Mouse (Mus musculus) CH12.LX (cell line): ENCODE measurements around the gene Cdc42ep1.

Experiments
- CTCF ChIP-seq, 2 experiments: IDR thresholded peaks in 1 of 2; conservative IDR thresholded peaks in 1 of 2; 2 replicates each; pipeline ENCODE4 v1.5.1; 2011 to 2012; ENCODE audit warnings: low read depth in 2 of 2, low read length in 2 of 2, improper control_type of control experiment in 1 of 2, inconsistent platforms in 1 of 2, mild to moderate bottlenecking in 1 of 2, moderate library complexity in 1 of 2
- EP300 ChIP-seq: IDR thresholded peaks from 2 replicates; pipeline ENCODE4 v1.6.1; 2011; ENCODE audit warnings: low read length, improper control_type of control experiment
- JUND ChIP-seq: conservative IDR thresholded peaks from 2 replicates; pipeline ENCODE4 v1.6.1; 2011; ENCODE audit warnings: low read depth, low read length, improper control_type of control experiment
- KAT2A ChIP-seq: IDR thresholded peaks from 2 replicates; pipeline ENCODE4 v1.6.1; 2012; ENCODE audit warnings: low read length, improper control_type of control experiment, inconsistent platforms; ENCODE audit not compliant: insufficient replicate concordance
- NRF1 ChIP-seq: IDR thresholded peaks from 2 replicates; pipeline ENCODE4 v1.6.1; 2014; ENCODE audit warnings: low read depth, mild to moderate bottlenecking, inconsistent platforms, low read length, improper control_type of control experiment, moderate library complexity
- POLR2A ChIP-seq: IDR thresholded peaks from 2 replicates; pipeline ENCODE4 v1.6.1; 2011; ENCODE audit warnings: low read depth, mild to moderate bottlenecking, improper control_type of control experiment, low read length
- TBP ChIP-seq: conservative IDR thresholded peaks from 2 replicates; pipeline ENCODE4 v1.6.1; 2011; ENCODE audit warnings: low read depth, low read length, improper control_type of control experiment
- USF1 ChIP-seq: IDR thresholded peaks from 2 replicates; pipeline ENCODE4 v1.6.1; 2014; ENCODE audit warnings: low read depth, mild to moderate bottlenecking, inconsistent platforms, low read length, improper control_type of control experiment
- USF2 ChIP-seq: conservative IDR thresholded peaks from 2 replicates; pipeline ENCODE4 v1.6.1; 2011; ENCODE audit warnings: low read depth, low read length, improper control_type of control experiment
- ZC3H11A ChIP-seq: IDR thresholded peaks from 2 replicates; pipeline ENCODE4 v1.6.1; 2012; ENCODE audit warnings: low read depth, mild to moderate bottlenecking, inconsistent platforms, low read length, improper control_type of control experiment
- ZNF384 ChIP-seq: IDR thresholded peaks from 2 replicates; pipeline ENCODE4 v1.6.1; 2012; ENCODE audit warnings: low read depth, low read length, improper control_type of control experiment, inconsistent platforms

GRCm38 (mm10) chr15:78896149-78896548 is 53.7 kb downstream of the Cdc42ep1 start:
- no peak for TF ChIP-seq CTCF (conservative IDR thresholded peaks at IDR 0.05 in 1 of 2, IDR thresholded peaks at IDR 0.05 in 1 of 2; ENCODE audit: low read depth in 2 of 2, low read length in 2 of 2)
- TF ChIP-seq TBP, result no peak
- TF ChIP-seq NRF1, result no peak
- no peak for TF ChIP-seq USF2
- no peak for TF ChIP-seq ZNF384
- no peak for TF ChIP-seq KAT2A
- TF ChIP-seq POLR2A, result no peak
- TF ChIP-seq ZC3H11A, result no peak
- no peak for TF ChIP-seq USF1
- no peak for TF ChIP-seq EP300
- no peak for TF ChIP-seq JUND
